Mouse (Mus musculus) hematopoietic stem cell, adult 5-6 weeks (primary cell): ENCODE results near the gene Tap1. TPM values are rescaled to one million over a fixed set of nuclear protein-coding genes. Genes with fewer than 3 reads are reported as not detected.

ENCODE experiments used
- ATAC-seq, 2 experiments: fragments of 125-278 bp in 1 of 2; replicated peaks in 1 of 2; 2 replicates each; pipeline ENCODE4 v1.8.0; 2016 to 2017; ENCODE audit warnings: inconsistent platforms in 2 of 2, mild to moderate bottlenecking in 2 of 2, moderate number of reproducible peaks in 2 of 2, low read depth in 1 of 2, moderate TSS enrichment in 1 of 2; ENCODE audit not compliant: low FRiP score in 2 of 2, poor library complexity in 2 of 2, severe bottlenecking in 2 of 2, insufficient read depth in 1 of 2, low TSS enrichment in 1 of 2
- total RNA-seq: library from RNA; stranded (forward); fragments of 172-1452, 232-1000 nt; gene quantifications from 2 replicates; pipeline ENCODE4 v1.2.3, GENCODE M21; 2017

Gene Tap1
- total RNA-seq, 1 experiment from 2014 or later = 164 TPM

DNA sequence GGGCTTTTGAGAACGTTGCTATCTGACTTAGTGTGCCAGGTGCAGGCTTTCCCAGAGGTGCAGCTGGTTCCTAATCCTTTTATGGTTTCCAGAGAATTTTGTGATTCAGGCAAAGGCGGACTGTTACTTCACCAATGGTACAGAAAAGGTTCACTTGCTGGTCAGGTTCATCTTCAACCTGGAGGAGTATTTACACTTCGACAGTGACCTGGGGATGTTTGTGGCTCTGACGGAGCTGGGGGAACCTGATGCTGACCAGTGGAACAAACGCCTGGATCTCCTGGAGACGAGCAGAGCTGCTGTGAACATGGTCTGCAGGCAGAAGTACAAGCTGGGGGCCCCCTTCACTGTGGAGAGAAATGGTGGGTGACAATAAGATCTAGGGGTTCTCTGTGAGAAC is 53.6 kb downstream of the Tap1 start:
- ATAC-seq = no peak

- no peak for ATAC-seq
These were observed 57.3 kb downstream of the Tap1 start for GRCm38 (mm10) chr17:34244656-34245055.

Other genes with a start within 250 kb of the Tap1 start
- gene Pfdn6, start 247.2 kb upstream of the Tap1 start, total RNA-seq = 89.1 and 115 TPM in 2 replicates
- 34.8 and 57.1 TPM in 2 replicates for gene Wdr46, start 246.9 kb upstream of the Tap1 start, total RNA-seq
- 3.1 and 7.3 TPM in 2 replicates for gene B3galt4, start 236.1 kb upstream of the Tap1 start, total RNA-seq
- 18.1 and 19.1 TPM in 2 replicates for gene Vps52, start 231.7 kb upstream of the Tap1 start, total RNA-seq
- gene Rps18, start 231.6 kb upstream of the Tap1 start, total RNA-seq = 1,150 and 1,883 TPM in 2 replicates
- gene H2-K1, start 187.2 kb upstream of the Tap1 start, total RNA-seq = 1,467 and 1,957 TPM in 2 replicates
- gene Ring1, start 162.9 kb upstream of the Tap1 start, total RNA-seq = 10.6 and 15.7 TPM in 2 replicates
- 81.8 and 89.3 TPM in 2 replicates for gene H2-Ke6, start 159.5 kb upstream of the Tap1 start, total RNA-seq
- 60.8 and 96.9 TPM in 2 replicates for gene Slc39a7, start 155.9 kb upstream of the Tap1 start, total RNA-seq
- gene Rxrb, start 155.7 kb upstream of the Tap1 start, total RNA-seq = 41.2 and 51.3 TPM in 2 replicates
- 2.4 and 2.9 TPM in 2 replicates for gene Col11a2, start 148.1 kb upstream of the Tap1 start, total RNA-seq
- 9.2 and 16.9 TPM in 2 replicates for gene H2-Oa, start 95.2 kb upstream of the Tap1 start, total RNA-seq
- gene H2-DMa, start 68.0 kb upstream of the Tap1 start, total RNA-seq = 88.1 and 135 TPM in 2 replicates
- 348 and 418 TPM in 2 replicates for gene Brd2, start 64.9 kb upstream of the Tap1 start, total RNA-seq
- gene H2-DMb2, start 44.2 kb upstream of the Tap1 start, total RNA-seq = 4.6 and 6.4 TPM in 2 replicates
- 51.5 and 55.9 TPM in 2 replicates for gene H2-DMb1, start 34.5 kb upstream of the Tap1 start, total RNA-seq
- gene Psmb9, start 211 bp downstream of the Tap1 start, total RNA-seq = 124 and 169 TPM in 2 replicates
- gene Psmb8, start 10.2 kb downstream of the Tap1 start, total RNA-seq = 392 and 482 TPM in 2 replicates
- gene Tap2, start 16.0 kb downstream of the Tap1 start, total RNA-seq = 113 and 116 TPM in 2 replicates
- 60.2 and 91.1 TPM in 2 replicates for gene H2-Ob, start 51.4 kb downstream of the Tap1 start, total RNA-seq
- gene H2-Ab1, start 70.1 kb downstream of the Tap1 start, total RNA-seq = 155 and 159 TPM in 2 replicates
- 66.5 and 77.4 TPM in 2 replicates for gene H2-Aa, start 100.3 kb downstream of the Tap1 start, total RNA-seq
- 64.4 and 73.0 TPM in 2 replicates for gene H2-Eb1, start 118.3 kb downstream of the Tap1 start, total RNA-seq
- gene H2-Eb2, start 138.1 kb downstream of the Tap1 start, total RNA-seq = 0.06 TPM in 1 of 2 replicates, not detected in the other
- gene Btnl2, start 167.3 kb downstream of the Tap1 start, total RNA-seq = not detected in 2 replicates
- gene Btnl1, start 189.6 kb downstream of the Tap1 start, total RNA-seq = not detected in 2 replicates
- gene BC051142, start 211.3 kb downstream of the Tap1 start, total RNA-seq = 1.2 and 8.6 TPM in 2 replicates